Mouse (Mus musculus) left cerebral cortex, adult 11 months (tissue): ENCODE results near the gene Rab9.
"Not testable (repeated sequence)": the region's sequence is repeated elsewhere in the genome, so short reads cannot be mapped to it uniquely, and the experiment has no call there.

Source experiments
- DNase-seq: peaks from one replicate; pipeline ENCODE4 v3.0.0; 2022; ENCODE audit warnings: low spot score

The Rab9 gene

DNA sequence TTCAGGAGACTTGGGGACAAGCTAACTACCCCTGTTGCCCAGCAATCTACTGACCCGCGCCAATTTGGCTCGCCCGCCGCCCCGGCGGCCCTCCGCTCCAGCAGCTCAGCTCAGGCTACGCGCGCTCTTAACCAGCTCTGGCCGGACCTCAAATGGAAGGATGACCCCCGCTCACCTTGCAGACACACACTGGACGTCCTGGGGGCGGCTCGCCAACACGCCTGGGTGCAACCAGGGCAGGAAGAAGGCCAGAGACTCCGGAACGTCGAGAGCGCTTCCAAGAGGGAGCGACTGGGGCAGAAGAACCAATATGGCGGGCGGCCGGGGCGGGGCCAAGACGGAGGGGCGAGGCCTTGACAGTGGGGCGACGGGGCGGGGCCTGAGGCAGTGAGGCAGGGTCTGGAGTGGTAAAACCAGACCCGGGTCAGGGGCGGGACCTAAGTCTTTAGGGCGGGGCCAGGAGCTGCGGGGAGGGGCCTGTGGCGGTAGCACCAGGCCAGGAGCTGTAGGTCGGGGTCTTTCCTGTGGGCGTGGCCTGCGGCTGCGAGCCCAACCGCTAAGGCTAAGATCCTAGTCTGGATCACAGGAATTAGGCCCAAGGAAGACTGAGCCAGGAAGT, at the start of gene Rab9:
Gene Rab9 (minus strand): TSS at position 503 of the 619 bp plus-strand sequence.
- DNase-seq = peak; percentile 81

DNA sequence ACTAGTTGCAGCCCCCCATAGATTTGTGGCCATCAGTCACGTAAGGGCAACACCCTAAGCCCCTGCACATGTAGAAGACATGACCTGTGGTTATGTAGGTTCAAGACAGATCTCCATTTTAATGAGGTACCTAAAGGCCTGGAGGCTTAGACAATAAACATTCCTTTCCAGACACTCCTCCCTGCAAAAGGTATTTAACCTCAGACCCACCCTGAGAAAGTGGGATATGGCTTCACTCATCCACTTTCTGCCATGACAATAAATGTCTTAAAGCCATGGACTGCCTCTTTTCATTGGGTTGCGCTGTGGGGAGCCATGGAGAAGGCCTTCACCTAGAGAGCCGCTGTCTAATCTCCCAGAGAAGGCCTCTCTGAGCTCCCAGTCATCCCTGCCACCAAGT, 48.5 kb upstream of the Rab9 start:
- no peak for DNase-seq

DNA sequence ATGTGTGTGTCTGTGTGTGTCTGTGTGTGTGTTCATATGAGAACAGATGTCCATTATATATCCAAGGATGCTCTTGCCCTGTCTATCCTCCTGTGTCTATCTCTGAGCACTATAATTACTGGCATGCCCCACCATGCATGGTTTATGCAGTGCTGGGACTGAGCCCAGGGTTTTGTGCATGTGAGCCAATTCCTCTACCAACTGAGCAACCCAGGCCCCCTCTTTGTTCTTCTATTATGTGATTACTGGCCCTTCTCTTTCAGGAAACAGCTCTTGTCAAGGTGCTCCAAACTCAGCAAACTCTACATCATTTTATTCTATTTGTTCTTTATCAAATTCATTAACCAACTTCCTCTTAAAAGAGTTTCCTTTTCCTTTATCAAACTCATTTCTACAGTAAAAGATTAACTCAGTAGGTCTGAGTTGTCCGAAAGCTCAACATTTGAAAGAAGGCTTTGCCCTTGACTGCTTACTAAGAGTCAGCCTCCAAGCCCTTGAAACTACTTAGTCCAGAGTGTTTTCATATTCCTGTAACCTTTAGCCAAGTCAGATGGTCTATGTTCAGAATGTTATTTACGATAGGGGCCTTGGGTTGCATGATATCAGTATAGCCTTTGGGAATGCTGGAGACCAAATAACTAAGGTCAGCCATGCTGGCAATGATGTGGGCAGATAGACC, 46.1 kb upstream of the Rab9 start:
- DNase-seq = no peak

DNA sequence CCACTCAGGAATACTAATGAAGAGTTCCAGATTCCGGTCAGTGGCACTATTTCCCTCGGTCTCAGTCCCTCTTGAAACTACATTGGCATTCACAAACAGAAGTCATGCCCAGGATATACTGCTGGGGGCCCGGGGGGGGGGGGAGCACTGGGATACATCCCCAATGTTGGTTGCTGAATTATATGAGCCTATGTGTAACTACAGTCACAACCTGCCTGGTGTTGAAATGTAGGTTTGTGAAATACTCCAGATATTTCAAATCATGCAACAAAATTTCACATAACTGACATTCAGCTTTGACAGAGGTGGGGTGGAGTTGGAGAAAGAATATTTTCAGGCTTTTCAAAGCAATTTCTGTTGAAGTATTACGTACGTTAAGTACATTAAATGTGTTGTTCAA, 41.1 kb upstream of the Rab9 start:
- DNase-seq = no peak

DNA sequence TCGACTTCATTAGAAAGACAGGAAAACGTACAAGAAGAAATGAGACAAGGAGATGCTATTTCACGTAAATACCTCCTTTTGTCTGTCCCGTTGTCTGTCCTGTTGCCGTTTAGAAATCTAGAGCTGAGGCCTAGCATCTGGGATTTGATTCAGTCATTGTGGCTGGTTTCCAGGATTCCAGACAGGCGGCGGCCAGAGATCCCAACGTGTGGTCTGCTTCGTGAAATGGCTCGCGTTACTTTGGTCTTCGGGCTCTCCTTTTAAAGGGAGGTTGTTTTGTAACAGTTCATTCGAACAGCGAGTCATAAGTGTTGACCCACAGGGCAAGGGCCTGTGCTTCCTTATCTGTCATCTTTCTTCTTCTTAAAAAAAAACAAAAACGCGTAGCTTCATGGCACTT, 38.7 kb upstream of the Rab9 start, which contains the start of gene Tceanc:
Gene Tceanc (minus strand): TSS at position 223 of the 400 bp plus-strand sequence.
- DNase-seq = no peak

DNA sequence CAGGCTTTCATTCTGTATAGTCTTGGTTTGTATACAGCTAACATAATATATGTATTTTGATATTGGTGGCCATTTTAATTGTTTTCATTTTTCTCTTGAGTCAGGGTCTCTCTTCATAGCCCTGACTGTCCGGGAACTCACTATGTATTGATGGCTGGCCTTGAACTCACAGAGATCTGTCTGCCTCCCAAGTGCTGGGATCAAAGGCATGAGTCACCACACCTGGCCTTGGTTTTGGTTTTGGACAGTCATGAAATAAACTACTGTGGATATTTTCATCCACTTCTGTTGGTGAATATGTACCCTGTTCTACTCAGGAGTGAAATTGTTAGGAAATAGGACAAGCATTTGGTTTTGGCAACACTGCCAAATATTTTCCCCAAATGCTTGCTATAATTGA, 37.0 kb upstream of the Rab9 start:
- DNase-seq = no peak

DNA sequence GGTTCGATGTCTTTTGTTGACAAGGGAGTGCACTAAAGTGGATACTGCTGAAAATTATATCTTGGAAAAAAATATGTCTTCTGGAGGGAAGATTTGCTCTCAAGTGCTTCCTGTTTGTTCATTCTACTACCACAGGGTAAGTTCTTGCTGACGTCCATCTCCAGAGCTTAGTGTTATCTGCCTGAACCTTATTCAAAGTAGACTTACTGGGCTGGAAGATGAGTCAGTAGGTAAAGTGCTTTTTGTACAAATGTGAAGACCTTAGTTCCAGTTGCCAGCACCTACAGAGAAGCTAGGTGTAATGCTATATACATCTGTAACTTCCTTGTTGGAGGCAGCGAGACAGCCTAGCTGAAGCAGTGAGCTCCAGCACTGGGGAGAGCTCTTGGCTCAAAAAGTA, 36.3 kb upstream of the Rab9 start:
- DNase-seq = no peak

DNA sequence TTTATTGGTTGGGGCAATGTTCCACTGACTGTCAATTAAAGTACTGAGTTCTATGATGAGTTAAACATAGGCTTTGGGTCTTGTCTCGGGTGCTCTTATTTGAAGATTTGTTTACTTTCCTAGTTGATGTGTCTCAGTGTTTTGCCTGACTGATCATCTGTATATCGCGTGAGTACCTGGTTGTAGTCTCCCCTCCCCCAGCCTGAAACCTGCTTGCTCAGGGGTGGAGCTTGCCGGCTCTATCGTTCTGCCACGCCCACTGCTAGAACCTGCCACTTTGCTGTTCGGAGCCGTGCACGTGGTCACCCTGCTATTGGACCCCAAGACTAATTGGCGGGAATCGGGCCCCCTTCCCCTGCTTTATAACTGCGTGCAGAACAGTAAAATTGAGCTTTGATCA, 34.4 kb upstream of the Rab9 start:
- not testable (repeated sequence) for DNase-seq

DNA sequence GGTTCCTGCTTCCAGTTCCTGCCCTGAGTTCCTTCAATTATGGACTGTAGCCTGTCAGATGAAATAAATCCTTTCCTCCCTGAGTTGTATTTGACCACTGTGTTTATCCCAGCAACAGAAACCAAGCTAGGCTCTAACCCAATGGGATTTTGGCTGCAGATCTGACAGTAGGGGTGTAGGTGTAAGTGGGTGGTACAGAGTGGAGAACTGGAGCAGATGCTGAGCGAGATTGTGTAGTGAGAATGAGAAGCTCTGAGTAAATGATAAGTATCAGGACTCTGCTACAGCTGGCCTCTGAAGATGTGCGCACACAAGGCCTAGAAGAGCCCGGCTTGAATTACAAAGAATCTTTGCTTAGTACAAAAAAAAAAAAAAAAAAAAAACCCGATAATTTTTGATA, 32.4 kb upstream of the Rab9 start:
- DNase-seq = no peak

DNA sequence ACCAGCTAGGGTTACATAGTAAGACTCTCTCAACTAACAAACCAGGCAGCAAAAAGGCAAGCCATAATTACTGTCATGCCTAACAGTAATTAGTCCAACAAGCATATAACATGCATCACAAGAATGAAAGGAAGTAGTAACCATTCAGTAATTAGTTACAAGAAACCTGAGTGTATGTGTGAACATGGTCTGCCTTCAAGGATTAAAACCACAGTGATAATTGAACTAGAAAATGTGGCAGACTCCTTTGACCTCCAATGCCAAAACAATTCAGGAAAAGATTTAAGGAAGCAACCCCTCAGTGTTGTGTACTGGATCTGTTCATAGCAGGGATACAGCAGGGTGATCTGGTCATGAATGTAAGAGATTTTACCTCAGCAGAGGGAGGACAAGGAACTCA, 31.4 kb upstream of the Rab9 start:
- DNase-seq = no peak

DNA sequence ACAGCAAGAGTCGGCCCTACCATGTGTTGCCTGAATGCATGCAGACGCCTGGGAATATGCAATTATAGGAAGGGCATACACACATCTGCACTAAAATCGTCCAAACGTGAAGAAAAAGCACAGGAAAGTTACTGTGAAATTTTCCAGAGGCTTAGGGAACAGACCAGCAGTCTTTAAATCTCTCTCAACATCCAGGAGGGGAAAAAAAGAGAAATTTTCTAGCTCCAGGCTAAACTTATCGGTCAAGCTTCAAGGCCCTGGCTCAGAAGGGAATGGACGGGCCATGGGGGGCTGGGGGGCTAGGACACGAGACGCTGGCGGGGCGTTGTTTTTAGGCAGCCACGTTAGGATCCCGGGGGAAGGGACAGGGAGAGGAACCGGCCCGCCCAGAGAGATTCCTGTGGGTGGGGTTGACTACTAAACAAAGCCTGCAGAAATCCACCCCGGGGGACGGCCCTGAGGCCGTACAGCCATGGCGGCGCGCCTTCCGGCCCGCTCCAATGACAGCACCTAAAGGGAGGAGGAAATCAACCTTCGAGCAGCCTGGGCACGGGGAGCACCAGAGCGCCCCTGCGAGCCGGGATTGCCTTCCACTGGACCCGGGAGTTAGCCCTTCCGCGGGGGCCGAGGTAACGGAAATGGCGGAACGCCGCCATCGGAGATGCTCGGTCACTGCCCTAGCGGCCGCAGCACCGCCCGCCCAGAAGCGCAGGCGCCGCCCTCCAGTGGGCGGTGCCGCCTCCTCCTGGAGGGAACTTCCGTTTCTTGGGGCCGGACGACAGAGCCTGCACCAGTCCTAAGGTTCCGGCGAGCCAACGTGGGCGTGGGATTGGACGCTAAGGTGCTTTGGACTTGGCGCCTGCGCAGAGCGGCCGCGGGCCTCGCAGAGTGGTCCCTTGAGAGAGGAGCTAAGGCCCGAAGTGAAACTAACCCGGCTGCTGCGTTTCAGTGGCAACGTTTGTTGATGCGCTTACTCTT, 30.4 kb upstream of the Rab9 start:
- peak; percentile 88 for DNase-seq

DNA sequence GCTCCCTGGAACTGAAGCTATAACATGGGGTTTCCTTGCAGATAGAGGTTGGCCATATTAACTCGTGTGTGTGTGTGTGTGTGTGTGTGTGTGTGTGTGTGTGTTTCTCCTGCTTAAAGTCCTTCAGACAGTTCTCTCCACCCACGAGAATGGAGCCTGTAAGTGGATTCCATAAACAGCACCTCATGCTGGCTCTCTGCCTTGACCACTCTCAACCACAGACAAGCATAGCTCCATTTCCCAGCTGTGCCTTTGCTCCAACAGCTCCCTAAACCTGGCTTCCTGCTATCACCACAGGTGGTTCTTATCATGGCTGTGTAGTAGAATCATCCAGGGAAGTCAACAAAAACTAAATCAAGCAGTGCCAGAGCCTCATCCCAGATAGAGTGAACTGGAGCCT, 24.8 kb upstream of the Rab9 start:
- DNase-seq = no peak

DNA sequence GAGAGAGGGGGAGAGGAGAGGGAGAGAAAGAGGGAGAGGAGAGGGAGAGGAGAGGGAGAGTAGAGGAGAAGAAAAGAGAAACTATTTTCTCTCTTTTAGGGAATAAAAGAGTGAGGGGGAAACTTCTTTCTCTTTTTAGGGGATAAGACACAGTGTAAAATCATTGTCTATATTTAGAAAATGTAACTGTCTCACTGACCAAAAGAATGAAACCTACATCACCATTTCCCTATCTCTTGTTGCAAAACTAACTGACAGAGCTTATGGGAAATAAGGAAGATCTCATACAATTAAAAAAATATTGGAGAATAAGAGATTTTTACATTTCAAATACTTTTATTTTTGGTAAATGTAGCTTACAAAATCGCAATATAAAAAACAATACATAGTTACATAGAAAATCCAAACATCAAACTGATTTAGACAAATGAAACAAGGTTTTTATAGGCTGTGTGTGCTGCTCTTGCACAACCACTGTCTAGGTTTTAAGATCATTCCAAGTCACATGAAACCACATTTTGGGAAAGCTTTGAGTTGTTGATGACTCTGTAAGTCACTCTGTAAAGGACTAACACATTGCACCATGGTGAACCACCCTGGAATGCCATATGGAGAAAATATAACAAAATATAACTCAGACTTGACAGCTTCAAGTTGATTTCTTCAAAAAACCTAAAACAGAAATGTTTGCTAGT, 20.0 kb upstream of the Rab9 start:
- DNase-seq = no peak

DNA sequence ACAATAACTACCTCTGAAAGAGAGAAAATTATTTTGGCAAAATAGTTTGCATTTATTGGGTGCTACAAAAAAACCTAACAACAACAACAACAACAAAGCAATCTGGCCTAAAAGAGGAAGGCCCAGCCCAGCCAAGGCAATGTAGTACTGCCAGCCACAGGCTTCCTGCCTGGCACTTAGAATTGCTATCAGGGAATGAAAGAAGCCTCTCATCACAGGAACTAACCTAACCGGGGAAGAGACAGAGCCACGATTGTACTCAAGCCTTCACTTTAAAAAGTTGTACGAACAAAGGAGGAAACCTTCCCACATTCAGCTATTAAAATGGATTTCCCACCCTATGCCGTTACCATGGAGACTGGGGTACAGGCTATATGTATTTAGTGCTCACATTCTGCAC, 18.1 kb upstream of the Rab9 start:
- no peak for DNase-seq

DNA sequence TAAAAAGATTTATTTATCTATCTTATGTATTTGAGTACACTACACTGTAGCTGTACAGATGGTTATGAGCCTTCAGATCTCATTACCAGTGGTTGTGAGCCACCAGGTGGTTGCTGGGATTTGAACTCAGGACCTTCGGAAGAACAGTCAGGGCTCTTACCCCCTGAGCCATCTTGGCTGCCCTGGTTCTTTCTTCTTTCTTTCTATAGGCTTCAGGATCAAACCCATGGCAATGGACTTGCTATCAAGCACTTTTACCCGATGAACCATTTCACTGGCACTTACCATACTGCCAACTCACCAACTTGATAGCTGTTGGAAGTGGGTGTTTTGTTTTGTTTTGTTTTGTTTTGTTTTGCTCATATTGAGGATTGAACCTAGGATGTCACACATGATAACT, 15.4 kb upstream of the Rab9 start:
- no peak for DNase-seq

DNA sequence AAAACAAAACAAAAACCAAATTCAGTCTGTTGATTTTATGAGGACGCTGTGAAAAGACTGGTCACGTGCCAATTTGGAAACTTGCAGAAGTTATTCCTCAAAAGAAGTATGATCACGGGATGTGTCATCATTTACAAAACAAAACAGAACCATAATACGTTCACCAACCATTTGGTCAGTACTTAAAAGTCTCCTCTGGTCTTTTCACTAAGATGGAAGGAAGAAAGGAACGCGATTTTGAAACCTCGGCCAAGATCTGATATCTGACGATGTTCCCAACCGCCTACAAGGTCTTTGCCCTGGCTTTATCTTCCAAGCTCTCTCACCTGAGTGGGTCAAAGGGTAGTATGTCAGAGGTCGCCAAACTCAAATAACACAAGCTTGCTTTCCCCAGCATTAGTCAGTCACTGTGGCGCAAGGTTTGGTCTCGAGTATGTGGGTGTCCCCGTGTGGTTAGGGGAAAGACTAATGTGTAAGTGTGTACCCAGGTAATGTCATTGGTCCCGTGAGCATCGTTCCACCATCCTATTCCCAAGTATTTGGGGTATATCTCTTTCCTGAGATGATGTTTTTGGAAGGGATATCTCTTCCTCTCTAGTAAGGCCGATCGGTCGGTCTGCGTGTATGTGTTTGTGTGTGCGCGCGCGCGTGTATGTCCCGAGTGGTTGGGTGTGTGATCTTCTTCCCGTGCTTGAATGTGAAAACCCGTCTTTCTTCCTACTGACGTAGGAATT, 869 bp downstream of the Rab9 start:
- peak; percentile 2 for DNase-seq

DNA sequence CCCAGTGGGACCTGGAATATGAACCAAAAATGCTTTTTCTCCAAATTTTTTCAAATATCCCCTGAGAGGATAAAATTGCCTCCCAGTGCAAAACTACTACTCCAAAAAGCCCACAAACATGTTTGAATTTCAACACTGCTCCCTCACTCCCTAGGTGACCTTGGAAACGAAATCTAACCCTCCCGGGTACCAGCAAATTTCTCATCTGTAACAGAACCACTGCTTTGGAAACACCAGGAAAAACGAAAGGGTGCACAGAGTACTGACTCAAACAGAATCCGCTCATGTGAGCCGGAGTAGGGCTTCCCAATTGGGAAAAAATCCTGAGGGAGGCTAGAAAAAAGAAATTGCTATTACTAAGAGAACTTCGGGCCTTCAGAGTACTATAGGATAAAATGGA, 2.3 kb downstream of the Rab9 start:
- no peak for DNase-seq

DNA sequence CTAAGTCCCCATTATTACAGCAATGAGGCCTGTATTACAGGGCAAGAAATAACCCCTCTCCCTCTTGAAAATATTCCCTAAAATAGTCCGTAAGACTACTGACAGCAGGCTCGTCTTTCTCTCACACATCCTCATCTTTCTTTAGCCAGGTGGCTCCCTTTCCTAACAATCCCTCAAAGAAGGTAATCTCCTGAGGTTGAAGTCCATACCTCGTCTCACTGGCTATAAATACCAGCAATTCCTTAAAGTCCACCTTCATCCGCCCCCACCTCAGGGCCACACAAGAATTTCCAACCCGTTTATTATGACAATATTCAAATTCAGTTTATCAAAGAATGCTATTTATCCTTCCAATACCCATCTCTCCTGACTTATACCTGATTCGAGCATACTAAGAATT, 7.1 kb downstream of the Rab9 start:
- no peak for DNase-seq

DNA sequence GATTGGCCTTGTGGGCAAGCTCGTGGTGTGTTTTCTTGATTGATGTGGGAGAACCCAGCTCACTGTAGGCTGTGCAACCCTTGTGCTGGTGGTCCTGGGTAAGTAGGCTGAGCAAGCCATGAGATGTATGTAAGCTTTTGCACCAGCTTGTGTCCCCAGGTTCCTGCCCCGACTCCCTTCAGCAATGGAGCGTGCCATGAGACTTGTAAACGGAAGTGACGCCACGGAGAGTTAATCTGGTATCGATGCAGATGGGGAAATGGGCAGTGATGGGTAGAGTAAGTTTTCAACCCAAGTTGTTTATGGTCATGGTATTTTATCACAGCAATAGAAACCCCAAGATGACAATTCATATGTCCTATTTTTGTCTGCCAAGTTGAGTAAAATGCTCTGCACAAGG, 11.3 kb downstream of the Rab9 start:
- DNase-seq = no peak

DNA sequence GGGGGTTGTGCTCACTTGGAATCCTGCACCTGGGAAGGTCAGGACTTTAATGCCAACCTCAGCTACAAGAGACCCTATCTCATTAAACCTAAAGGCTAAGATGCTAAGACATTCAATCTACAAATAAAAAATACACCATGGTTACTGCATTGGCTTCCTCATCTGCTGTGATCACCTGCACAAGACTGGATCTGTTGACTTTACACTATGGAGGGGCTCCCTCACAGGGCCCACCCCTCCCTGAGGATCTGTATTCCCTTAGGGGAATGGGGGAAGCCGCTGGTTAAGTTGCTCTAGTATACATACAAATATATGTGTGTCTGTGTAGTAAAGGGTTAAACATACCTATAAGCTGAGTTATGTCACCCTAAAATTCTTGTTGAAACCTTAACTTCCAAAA, 24.1 kb downstream of the Rab9 start:
- DNase-seq = no peak

DNA sequence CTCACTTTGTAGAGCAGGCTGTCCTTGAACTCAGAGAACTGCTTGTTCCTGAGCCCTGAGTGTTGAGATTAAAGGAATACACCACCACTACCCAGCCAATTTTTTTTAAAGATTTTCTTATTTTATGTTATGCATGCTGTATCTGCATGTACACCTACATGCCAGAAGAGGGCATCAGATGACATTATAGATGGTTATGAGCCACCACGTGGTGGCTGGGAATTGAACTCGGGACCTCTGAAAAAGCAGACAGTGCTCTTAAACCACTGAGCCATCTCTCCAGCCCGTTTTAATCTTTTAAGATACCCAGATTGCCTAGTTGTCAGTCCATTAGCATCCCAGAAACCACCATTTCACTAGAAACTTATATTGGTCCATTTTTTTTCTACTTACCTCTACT, 25.3 kb downstream of the Rab9 start:
- no peak for DNase-seq

DNA sequence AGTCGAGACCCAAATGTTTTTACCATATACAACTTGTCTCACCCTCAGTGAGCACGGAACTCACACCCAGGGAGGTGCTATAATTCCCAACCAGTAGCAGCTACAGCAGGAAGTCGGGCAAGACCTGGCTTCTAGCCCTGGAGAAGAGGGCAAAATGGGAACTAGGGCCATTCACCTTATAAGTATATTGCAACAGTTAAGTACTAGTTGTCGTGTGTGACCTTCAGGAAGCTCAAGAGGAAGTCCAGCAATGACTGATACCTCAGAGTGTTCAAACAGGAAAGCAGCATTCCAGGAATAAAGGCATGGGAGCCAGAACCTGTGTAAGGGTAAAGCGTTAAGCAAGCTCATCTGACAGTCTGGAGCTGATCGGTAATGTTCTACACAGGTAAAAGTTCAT, 26.1 kb downstream of the Rab9 start:
- no peak for DNase-seq
